In the genomic region with DNA sequence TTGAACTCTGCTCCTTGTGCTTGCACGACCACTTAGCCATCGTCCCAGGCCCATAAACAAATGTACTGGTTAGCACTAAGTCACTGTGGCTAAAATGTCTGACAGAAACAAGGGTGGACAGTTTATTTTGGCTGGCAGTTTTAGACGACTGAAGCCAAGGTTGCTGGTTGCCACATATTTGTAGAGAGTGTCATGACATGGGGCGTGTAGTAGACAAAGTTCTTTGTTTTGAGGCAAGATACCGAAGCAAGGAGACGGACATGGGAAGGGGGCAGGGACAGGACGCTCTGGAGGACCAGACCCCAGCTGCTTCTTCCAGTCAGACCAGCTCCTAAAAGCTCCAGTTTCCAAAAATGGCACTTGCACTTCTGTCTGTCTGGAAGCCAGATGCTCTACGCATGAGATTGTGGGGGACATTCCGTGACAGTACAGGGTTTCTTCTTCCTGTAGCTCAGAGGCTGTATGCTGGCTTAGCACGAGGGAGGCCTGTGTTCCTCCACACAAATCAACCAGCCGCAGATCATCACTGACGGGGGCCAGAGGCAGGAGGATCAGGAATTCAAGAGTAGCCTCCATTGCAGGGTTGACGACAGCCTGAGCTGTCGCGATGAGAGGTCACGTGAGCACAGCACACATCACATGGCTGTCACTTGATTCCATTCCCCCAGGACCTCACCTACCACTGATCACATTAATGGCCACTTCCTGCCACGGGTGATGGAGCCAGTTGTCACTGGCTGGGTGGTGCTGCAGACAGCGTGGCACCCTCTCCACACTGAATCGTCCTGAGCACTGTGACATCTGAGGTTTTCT, we compare ENCODE assay signal across 14 mouse cellular contexts. TPM values are rescaled to one million over a fixed set of nuclear protein-coding genes. Genes with fewer than 3 reads are reported as not detected.
DNase-seq lines count a peak whose midpoint lies in the region; ATAC-seq lines count a peak whose summit lies in the region.
"Had no signal": no experiment of that assay in that cellular context is flagged by ENCODE, and none has a peak within 500 bp of the region (broad histone marks: within the 10 kb centered on the region; RNA-seq: fewer than 3 reads in every experiment).

No protein-coding gene starts in this region.

- 0 out of 2 replicates have a peak, but pooled peaks cover 2% of the 10 kb centered on the region for H3K9me3 ChIP-seq in kidney, embryonic 14.5 days (ENCODE audit: control insufficient read depth, low read length)
- H3K9me3 ChIP-seq in megakaryocyte, embryonic 14.5 days, result peaks cover 15% of the 10 kb centered on the region
- no peaks in the 10 kb centered on the region for H3K9me3 ChIP-seq in heart, embryonic 12.5 days (replicated peaks)
- H3K9me3 ChIP-seq in stomach, embryonic 15.5 days, result no peaks in the 10 kb centered on the region
- H3K9me3 ChIP-seq: liver, embryonic 13.5 days had no signal

- no peaks in the 10 kb centered on the region for H3K27me3 ChIP-seq in kidney, embryonic 14.5 days (ENCODE audit: control insufficient read depth, insufficient read depth, low read length)
- H3K27me3 ChIP-seq in megakaryocyte, embryonic 14.5 days (replicated peaks), result peaks cover 62% of the 10 kb centered on the region
- peaks cover 10% of the 10 kb centered on the region; the same call in 1 of the 2 replicates for H3K27me3 ChIP-seq in heart, embryonic 12.5 days (replicated peaks)
- no peaks in the 10 kb centered on the region for H3K27me3 ChIP-seq in stomach, embryonic 15.5 days (replicated peaks)
- H3K27me3 ChIP-seq: liver, embryonic 13.5 days had no signal

- H3K9ac ChIP-seq in kidney, embryonic 14.5 days (ENCODE audit: low read depth, low read length), result no peak overlapping the region
- H3K9ac ChIP-seq in heart, embryonic 12.5 days, result no peak overlapping the region
- no peak overlapping the region for H3K9ac ChIP-seq in stomach, embryonic 15.5 days
- H3K9ac ChIP-seq: liver, embryonic 13.5 days had no signal

- ATAC-seq in kidney, embryonic 14.5 days (ENCODE audit: low FRiP score, low TSS enrichment), result 0 out of 2 replicates have a peak, but pooled peaks have one; percentile 30
- ATAC-seq in megakaryocyte, adult 5-6 weeks (ENCODE audit: poor library complexity, severe bottlenecking), result no peak
- ATAC-seq in heart, embryonic 12.5 days (ENCODE audit: insufficient number of reproducible peaks, low FRiP score), result 0 out of 2 replicates have a peak, but pooled peaks have one; percentile 26
- 0 out of 2 replicates have a peak, but pooled peaks have one; percentile 5 for ATAC-seq in stomach, embryonic 15.5 days (ENCODE audit: insufficient read depth, low FRiP score, low read depth)

- no peak overlapping the region for H3K27ac ChIP-seq in kidney, embryonic 14.5 days (ENCODE audit: low read depth, low read length)
- 0 out of 2 replicates have a peak overlapping the region, but pooled peaks have one; percentile 8 for H3K27ac ChIP-seq in heart, embryonic 12.5 days (ENCODE audit: poor library complexity, severe bottlenecking)
- no peak overlapping the region for H3K27ac ChIP-seq in stomach, embryonic 15.5 days
- H3K27ac ChIP-seq: liver, embryonic 13.5 days had no signal

- no peak for DNase-seq in kidney, postnatal 36 days
- no peak for DNase-seq in thymus, postnatal 14 days
- no peak for DNase-seq in natural killer cell, adult 2 months (ENCODE audit: low spot score in 2 of 2)
- DNase-seq: cerebellum, adult 18-20 months; liver, embryonic 13.5 days; midbrain, embryonic 14.5 days had no signal

- 43% methylated on average over 19 of the region's 19 CpGs for WGBS in kidney, embryonic 14.5 days
- 37% methylated on average over 19 of the region's 19 CpGs for WGBS in heart, embryonic 12.5 days
- WGBS in stomach, embryonic 15.5 days, result 46% methylated on average over 19 of the region's 19 CpGs

- H3K4me1 ChIP-seq in kidney, embryonic 14.5 days (ENCODE audit: control insufficient read depth, insufficient read depth, low read length), result 0 out of 2 replicates have a peak, but pooled peaks cover 2% of the 10 kb centered on the region
- peaks cover 5% of the 10 kb centered on the region; the same call in 1 of the 2 replicates for H3K4me1 ChIP-seq in megakaryocyte, embryonic 14.5 days
- H3K4me1 ChIP-seq in heart, embryonic 12.5 days (replicated peaks), result peaks cover 25% of the 10 kb centered on the region
- peaks cover 8% of the 10 kb centered on the region for H3K4me1 ChIP-seq in stomach, embryonic 15.5 days

- no peaks in the 10 kb centered on the region for H3K36me3 ChIP-seq in kidney, embryonic 14.5 days (ENCODE audit: control insufficient read depth, insufficient read depth, low read length)
- H3K36me3 ChIP-seq in megakaryocyte, embryonic 14.5 days (replicated peaks; ENCODE audit: low read length), result no peaks in the 10 kb centered on the region
- H3K36me3 ChIP-seq in heart, embryonic 12.5 days, result peaks cover 12% of the 10 kb centered on the region
- no peaks in the 10 kb centered on the region for H3K36me3 ChIP-seq in stomach, embryonic 15.5 days
- H3K36me3 ChIP-seq: liver, embryonic 13.5 days had no signal

- no peak overlapping the region for H3K4me2 ChIP-seq in kidney, embryonic 14.5 days (replicated peaks; ENCODE audit: low read depth, low read length)
- H3K4me2 ChIP-seq in heart, embryonic 12.5 days, result peak overlapping the region; percentile 53
- no peak overlapping the region for H3K4me2 ChIP-seq in stomach, embryonic 15.5 days
- H3K4me2 ChIP-seq: liver, embryonic 13.5 days had no signal

- no peak overlapping the region for H3K4me3 ChIP-seq in kidney, embryonic 14.5 days (ENCODE audit: low read length)
- H3K4me3 ChIP-seq in megakaryocyte, embryonic 14.5 days (replicated peaks), result peak overlapping the region; percentile 4
- H3K4me3 ChIP-seq in heart, embryonic 12.5 days, result no peak overlapping the region
- no peak overlapping the region for H3K4me3 ChIP-seq in stomach, embryonic 15.5 days (replicated peaks)
- H3K4me3 ChIP-seq: liver, embryonic 13.5 days had no signal

RNA-seq across cellular contexts. Expression of a gene that starts 1.2 kb away (rescaled TPM):
- 0.47 and 1.8 TPM in 2 replicates for polyA plus RNA-seq in kidney, embryonic 14.5 days (2014; fragmentation: Nextera tagmentation; extraction: Ambion mirVana)
- 1.6 and 3.5 TPM in 2 replicates for polyA plus RNA-seq in megakaryocyte, embryonic 14.5 days (2012; ENCODE audit: insufficient read depth, low replicate concordance)
- total RNA-seq in megakaryocyte, adult 5-6 weeks (2015), result not detected in 2 replicates
- total RNA-seq in megakaryocyte, adult 5-6 weeks (2017), result not detected in 2 replicates
- 1.4 and 1.5 TPM in 2 replicates for polyA plus RNA-seq in heart, embryonic 12.5 days (2016; fragmentation: Nextera tagmentation; extraction: Ambion mirVana)
- polyA plus RNA-seq in stomach, embryonic 15.5 days (2015; fragmentation: Nextera tagmentation; extraction: Ambion mirVana), result 1.1 and 1.2 TPM in 2 replicates
- polyA plus RNA-seq: liver, embryonic 13.5 days had no signal

RNA-seq across cellular contexts. Expression of a gene that starts 12.6 kb away (rescaled TPM):
- not detected in 2 replicates for polyA plus RNA-seq in kidney, embryonic 14.5 days (2014; fragmentation: Nextera tagmentation; extraction: Ambion mirVana)
- not detected in 2 replicates for polyA plus RNA-seq in megakaryocyte, embryonic 14.5 days (2012; ENCODE audit: insufficient read depth, low replicate concordance)
- total RNA-seq in megakaryocyte, adult 5-6 weeks (2015), result not detected in 2 replicates
- total RNA-seq in megakaryocyte, adult 5-6 weeks (2017), result not detected in 2 replicates
- not detected in 2 replicates for polyA plus RNA-seq in heart, embryonic 12.5 days (2016; fragmentation: Nextera tagmentation; extraction: Ambion mirVana)
- polyA plus RNA-seq in stomach, embryonic 15.5 days (2015; fragmentation: Nextera tagmentation; extraction: Ambion mirVana), result not detected in 2 replicates
- total RNA-seq: adrenal gland, adult 18-20 months; ES-E14 had no signal
- polyA plus RNA-seq: gonadal fat pad, adult 2 months; liver, embryonic 13.5 days; midbrain, embryonic 14.5 days had no signal
